Mouse (Mus musculus) cerebellum, postnatal 4 days (tissue): ENCODE measurements at regions not wholly inside any gene's neighbourhood (a gene's known extent, or its start where the extent isn't known, plus 50 kb on each side); places are given as distances from the start of the nearest gene placed in this dataset.

Experiments
- DNase-seq, 2 experiments: peaks; one replicate each; pipeline ENCODE4 v3.0.0; 2022; ENCODE audit warnings: low spot score in 2 of 2, mixed read lengths in 1 of 2

DNA sequence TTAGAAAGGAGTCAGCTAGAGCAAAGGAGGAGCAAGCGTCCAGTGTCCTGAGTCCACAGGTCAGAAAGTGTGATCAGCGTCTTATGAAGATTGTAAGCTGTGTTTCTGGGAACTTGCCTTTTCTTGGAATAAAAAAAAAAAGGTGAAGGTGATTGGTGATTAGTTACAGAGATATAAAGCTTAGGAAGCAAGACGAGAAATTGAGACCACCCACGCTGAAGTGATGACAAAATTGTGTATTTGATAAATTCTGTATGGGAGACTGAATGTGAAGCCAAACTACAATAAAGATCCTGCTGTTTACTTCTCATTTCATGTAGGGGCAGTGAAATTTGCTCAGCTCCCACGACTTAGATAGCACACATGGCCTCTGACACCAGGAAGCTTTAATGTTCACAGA lies 109.0 kb upstream of the Spats2l start:
- DNase-seq = no peak

DNA sequence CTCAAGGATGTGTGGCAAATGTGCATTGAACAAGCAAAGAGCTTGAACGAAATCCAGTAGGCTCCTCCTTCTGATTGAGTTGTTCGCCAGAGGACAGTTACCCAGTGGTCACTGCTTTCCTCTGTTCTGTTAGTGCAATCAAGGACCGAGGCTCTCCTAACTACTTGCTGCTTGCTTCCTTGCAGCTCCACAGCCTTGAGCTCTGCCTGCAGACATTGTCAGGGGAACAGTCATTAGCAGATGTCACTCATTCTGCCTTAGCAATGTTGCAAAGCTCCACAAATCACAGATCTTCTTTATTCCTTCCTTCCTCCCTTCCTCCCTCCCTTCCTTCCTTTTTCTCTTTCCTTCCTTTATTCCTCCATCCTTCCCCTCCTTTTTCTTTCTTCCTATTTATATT lies 108.2 kb upstream of the Spats2l start:
- no peak for DNase-seq

DNA sequence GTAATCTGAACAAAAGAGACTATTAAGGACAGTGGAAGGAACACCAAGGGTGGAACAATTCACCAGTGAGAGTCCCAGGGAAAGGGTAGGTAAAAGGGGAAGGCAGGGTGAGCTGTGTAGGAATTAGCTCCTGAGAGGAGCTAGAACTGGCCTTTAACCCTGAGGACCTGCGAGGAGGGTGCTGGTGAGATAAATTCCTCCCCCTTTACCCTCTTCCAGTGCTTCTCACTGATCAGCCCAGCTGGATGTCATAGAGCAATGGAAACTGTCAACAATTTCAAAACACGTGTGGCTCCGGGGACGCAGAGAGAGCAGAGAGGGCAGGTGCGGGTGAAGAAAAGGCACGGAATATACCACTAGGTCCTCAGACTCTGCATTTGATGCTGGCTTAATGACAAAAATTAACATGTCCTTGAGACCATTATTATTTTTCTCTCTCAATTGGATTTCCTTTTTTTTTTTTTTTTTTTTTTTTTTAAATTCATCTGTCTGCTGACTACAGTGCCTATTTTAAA lies 107.7 kb upstream of the Spats2l start:
- no peak for DNase-seq

DNA sequence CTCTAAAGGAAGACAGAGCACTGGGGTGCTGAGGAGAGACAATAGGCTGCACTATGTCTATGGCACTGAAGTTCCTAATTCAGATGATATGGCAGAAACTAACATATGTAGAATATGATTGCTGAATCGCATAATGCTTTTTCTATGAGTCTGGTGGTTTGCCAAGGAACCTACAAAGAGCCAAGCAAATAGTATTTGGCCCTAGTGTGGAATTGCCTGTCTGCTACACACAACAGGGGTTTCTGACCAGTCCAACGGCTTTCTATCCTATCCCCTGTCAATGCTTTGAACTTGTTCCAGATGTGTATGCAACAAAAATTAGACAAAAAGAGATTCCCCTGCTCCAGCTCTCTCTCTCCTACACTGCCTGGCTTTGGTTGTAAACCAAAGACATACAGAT lies 100.5 kb upstream of the Spats2l start:
- DNase-seq = no peak

DNA sequence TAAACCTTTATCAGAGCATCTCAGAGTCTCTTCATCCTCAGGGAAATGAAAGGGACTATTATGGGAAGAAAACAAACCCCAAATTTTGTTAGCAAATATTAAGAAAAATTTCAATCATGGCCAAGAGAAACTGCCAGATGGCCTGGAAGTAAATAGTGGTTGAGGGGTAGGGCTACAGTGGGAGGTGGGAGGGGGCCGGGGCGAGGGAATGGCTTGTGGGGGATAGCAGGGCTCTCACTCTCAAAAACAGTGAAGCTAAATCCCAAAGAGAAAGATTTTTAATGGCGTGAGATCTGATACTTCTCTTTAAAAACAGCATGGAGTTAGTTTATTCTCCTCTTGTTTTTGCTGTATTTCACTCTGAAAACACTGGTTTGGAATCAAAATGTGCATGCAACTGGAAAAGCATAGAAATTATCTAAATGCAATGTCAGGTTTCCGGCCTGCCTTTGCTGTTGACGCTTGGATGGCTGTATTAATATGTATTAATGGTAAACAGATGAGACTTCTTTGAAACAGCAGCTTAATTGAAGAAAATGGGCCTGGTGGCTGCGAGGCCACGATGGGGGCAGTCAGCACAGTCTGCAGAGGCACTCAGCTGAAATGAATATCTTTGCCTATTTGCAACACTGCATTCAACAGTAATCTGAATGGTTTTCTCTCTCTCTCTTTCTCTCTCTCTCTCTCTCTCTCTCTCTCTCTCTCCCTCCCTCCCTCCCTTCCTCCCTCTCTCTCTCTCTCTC lies 99.8 kb upstream of the Spats2l start:
- DNase-seq = no peak

GRCm38 (mm10) chr1:57684387-57685162 lies 89.4 kb upstream of the Spats2l start:
- DNase-seq = no peak

GRCm38 (mm10) chr1:57689253-57689652 lies 84.7 kb upstream of the Spats2l start:
- no peak for DNase-seq

- DNase-seq = peak in 1 of 2 experiments; percentile 32
Measured at GRCm38 (mm10) chr1:57707906-57708305, 66.1 kb upstream of the Spats2l start.

DNA sequence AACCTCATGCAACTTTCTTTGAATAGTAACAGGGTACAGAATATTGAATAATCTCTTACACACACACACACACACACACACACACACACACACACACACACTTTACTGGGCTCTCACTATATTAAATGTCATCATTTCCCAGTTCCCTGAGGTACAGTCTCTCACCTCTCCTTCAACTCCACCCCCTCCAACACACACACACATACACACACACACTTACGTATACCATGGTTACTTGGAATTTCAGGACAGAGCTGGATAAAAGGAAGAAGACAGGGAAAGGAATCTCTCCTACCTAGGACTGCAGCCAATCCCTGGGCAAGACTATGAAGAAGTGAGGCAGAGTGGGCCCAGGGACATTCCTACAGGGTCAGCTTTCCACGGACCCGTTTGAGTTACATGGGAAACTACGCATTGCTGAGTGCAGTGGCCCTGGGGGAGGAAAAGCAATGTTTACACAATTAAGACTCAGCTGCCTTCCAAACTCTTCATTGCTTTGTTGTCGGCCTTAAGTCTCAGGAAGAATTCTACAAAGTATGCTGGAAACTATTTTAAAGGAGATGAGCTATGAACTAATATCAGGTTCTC lies 61.0 kb upstream of the Spats2l start:
- DNase-seq = no peak

DNA sequence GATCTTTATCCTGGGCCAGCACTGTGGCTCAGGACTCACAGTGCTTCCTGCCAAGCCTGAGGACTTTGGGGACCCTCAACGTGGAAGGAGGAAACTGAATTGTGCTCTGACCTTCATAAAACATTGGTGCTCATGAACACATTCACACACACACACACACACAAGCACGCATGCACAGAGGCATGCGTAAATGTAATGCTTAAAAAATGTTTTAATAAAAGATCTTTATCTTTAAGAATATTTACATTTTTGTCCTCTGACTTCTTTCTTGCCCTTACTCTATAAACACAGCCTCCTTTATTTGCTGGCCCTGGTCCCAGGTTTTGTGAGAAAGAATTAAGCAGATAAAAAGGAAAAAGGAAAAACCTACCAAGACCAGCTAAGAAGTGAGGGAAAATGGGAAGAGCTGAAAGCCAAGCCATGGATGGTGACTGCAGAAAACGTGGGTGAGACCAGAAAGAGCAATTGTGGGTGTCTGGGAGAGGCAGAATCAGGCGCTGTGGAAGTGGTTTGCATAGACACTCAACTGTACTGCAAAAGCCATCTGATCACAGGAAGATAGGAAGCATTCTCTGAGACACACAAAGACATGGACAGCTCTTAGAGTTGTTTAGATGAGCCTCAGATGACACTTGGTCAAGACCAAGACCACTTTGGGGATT lies 56.7 kb upstream of the Spats2l start:
- DNase-seq = no peak

DNA sequence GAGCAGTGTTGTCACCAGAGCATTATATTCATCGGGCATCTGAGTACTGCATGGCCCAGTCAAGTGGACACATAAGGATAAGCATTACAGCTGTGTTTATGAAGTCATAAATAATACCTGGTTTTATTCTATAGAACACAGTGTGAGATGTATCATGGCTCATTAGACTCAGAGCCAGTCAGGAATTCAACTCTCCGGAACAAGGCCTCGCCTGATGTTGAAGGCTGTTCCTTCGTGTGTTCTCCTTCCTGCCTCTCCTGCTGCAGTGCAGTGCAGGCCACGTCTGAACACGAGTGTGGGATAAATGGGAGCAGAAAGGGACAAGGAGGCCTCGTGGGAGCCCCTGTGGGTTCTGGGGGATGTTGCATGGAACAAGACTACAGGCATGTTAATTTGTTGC lies 55.6 kb upstream of the Spats2l start:
- DNase-seq = no peak
